In genomic region chr1:132623641-132624336, GRCm38 (mm10) we compare ENCODE assay signal across 13 mouse cellular contexts.
DNase-seq lines count a peak whose midpoint lies in the region; ATAC-seq and TF ChIP-seq lines count a peak whose summit lies in the region.
"Had no signal": no experiment of that assay in that cellular context is flagged by ENCODE, and none has a peak within 500 bp of the region (broad histone marks: within the 10 kb centered on the region; RNA-seq: fewer than 3 reads in every experiment).

No protein-coding gene starts in this region.

- peak overlapping the region; percentile 63 for H3K27ac ChIP-seq in layer of hippocampus, adult 2 months
- H3K27ac ChIP-seq in embryonic facial prominence, embryonic 14.5 days (replicated peaks; ENCODE audit: low read depth, low read length), result no peak overlapping the region
- H3K27ac ChIP-seq: kidney, embryonic 15.5 days; neural tube, embryonic 15.5 days had no signal

- H3K4me2 ChIP-seq in embryonic facial prominence, embryonic 14.5 days (ENCODE audit: low read depth, low read length), result no peak overlapping the region
- H3K4me2 ChIP-seq: kidney, embryonic 15.5 days; neural tube, embryonic 15.5 days had no signal

- H3K4me1 ChIP-seq in embryonic facial prominence, embryonic 14.5 days (ENCODE audit: control insufficient read depth, insufficient read depth, low read length), result 0 out of 2 replicates have a peak, but pooled peaks cover 4% of the 10 kb centered on the region

- ATAC-seq in embryonic facial prominence, embryonic 14.5 days (ENCODE audit: low read depth), result no peak
- ATAC-seq: inflammation-experienced regulatory T-cells, adult 6 months had no signal

- DNase-seq in layer of hippocampus, adult 2 months (ENCODE audit: low spot score in 2 of 2), result no peak
- no peak for DNase-seq in layer of hippocampus, adult 9-11 months
- peak; percentile 16 for DNase-seq in MN1 (ENCODE audit: low spot score)
- peak; percentile 20 for DNase-seq in R1 (ENCODE audit: low read depth, low spot score)
- peak; percentile 20 for DNase-seq in embryonic facial prominence, embryonic 14.5 days (ENCODE audit: low spot score)
- DNase-seq in lung, adult 18-20 months, result no peak
- no peak for DNase-seq in spleen, postnatal 36 days (ENCODE audit: low spot score in 2 of 2)
- DNase-seq: cerebellum, adult 11-12 months; liver; lung, adult 2 months had no signal

- H3K36me3 ChIP-seq in embryonic facial prominence, embryonic 14.5 days (ENCODE audit: control insufficient read depth, insufficient read depth, low read length), result no peaks in the 10 kb centered on the region
- H3K36me3 ChIP-seq: kidney, embryonic 15.5 days had no signal

- H3K9me3 ChIP-seq in embryonic facial prominence, embryonic 14.5 days (ENCODE audit: control insufficient read depth, low read length), result no peaks in the 10 kb centered on the region
- H3K9me3 ChIP-seq: kidney, embryonic 15.5 days; neural tube, embryonic 15.5 days had no signal

- peak; percentile 19 for TF ChIP-seq CTCF in layer of hippocampus, adult 2 months (conservative IDR thresholded peaks at IDR 0.05)

- H3K9ac ChIP-seq in embryonic facial prominence, embryonic 14.5 days (ENCODE audit: low read depth, low read length), result no peak overlapping the region
- H3K9ac ChIP-seq: kidney, embryonic 15.5 days; neural tube, embryonic 15.5 days had no signal

- WGBS in embryonic facial prominence, embryonic 14.5 days, result 37% methylated on average over 14 of the region's 14 CpGs

- no peaks in the 10 kb centered on the region for H3K27me3 ChIP-seq in embryonic facial prominence, embryonic 14.5 days (replicated peaks; ENCODE audit: control insufficient read depth, insufficient read depth, low read length)
- H3K27me3 ChIP-seq: neural tube, embryonic 15.5 days had no signal

- H3K4me3 ChIP-seq in layer of hippocampus, adult 2 months, result no peak overlapping the region
- H3K4me3 ChIP-seq in embryonic facial prominence, embryonic 14.5 days (ENCODE audit: low read depth, low read length), result no peak overlapping the region
- H3K4me3 ChIP-seq: kidney, embryonic 15.5 days; neural tube, embryonic 15.5 days had no signal

Comparison
In these comparisons a context has a peak if more than half of its experiments do, and no peak if none do; other contexts are left out.
1. DNase-seq: peak in MN1 (single experiment), R1 (single experiment) and embryonic facial prominence, embryonic 14.5 days (single experiment); none in layer of hippocampus, adult 2 months (0 of 2), layer of hippocampus, adult 9-11 months (single experiment), lung, adult 18-20 months (0 of 2) and spleen, postnatal 36 days (0 of 2).